Comparison of ENCODE assay signal across 8 mouse cellular contexts in genomic region chr4:53159767-53160166, GRCm38 (mm10). TPM values are rescaled to one million over a fixed set of nuclear protein-coding genes. Genes with fewer than 3 reads are reported as not detected.
DNase-seq lines count a peak whose midpoint lies in the region; ATAC-seq lines count a peak whose summit lies in the region.

Gene Abca1 (minus strand): TSS chr4:53159895.

- H3K4me1 ChIP-seq in embryonic facial prominence, embryonic 10.5 days, result peaks cover 22% of the 10 kb centered on the region
- peaks cover 15% of the 10 kb centered on the region for H3K4me1 ChIP-seq in limb, embryonic 10.5 days
- H3K4me1 ChIP-seq in midbrain, embryonic 12.5 days, result peaks cover 18% of the 10 kb centered on the region

- under 1% methylated on average over 37 of the region's 37 CpGs for WGBS in embryonic facial prominence, embryonic 10.5 days
- under 1% methylated on average over 37 of the region's 37 CpGs for WGBS in limb, embryonic 10.5 days
- under 1% methylated on average over 37 of the region's 37 CpGs for WGBS in midbrain, embryonic 12.5 days

- H3K27me3 ChIP-seq in embryonic facial prominence, embryonic 10.5 days (replicated peaks; ENCODE audit: low read depth, poor library complexity, severe bottlenecking), result peaks cover 19% of the 10 kb centered on the region
- peaks cover 8% of the 10 kb centered on the region for H3K27me3 ChIP-seq in limb, embryonic 10.5 days (ENCODE audit: low read depth, poor library complexity, severe bottlenecking)
- peaks cover 23% of the 10 kb centered on the region; the same call in 1 of the 2 replicates for H3K27me3 ChIP-seq in midbrain, embryonic 12.5 days

- H3K4me2 ChIP-seq in midbrain, embryonic 12.5 days (replicated peaks), result peak within 1 kb of the TSS; percentile 92

- no peaks in the 10 kb centered on the region for H3K36me3 ChIP-seq in embryonic facial prominence, embryonic 10.5 days (replicated peaks)
- H3K36me3 ChIP-seq in limb, embryonic 10.5 days, result no peaks in the 10 kb centered on the region
- no peaks in the 10 kb centered on the region for H3K36me3 ChIP-seq in midbrain, embryonic 12.5 days

- H3K27ac ChIP-seq in embryonic facial prominence, embryonic 10.5 days (replicated peaks), result peak within 1 kb of the TSS; percentile 78
- H3K27ac ChIP-seq in limb, embryonic 10.5 days, result peak within 1 kb of the TSS; percentile 73
- H3K27ac ChIP-seq in midbrain, embryonic 12.5 days (replicated peaks), result peak within 1 kb of the TSS; percentile 49; the same call in 1 of the 2 replicates

- H3K4me3 ChIP-seq in embryonic facial prominence, embryonic 10.5 days, result peak within 1 kb of the TSS; percentile 68
- H3K4me3 ChIP-seq in limb, embryonic 10.5 days, result peak within 1 kb of the TSS; percentile 66
- H3K4me3 ChIP-seq in midbrain, embryonic 12.5 days, result peak within 1 kb of the TSS; percentile 61

- DNase-seq in adrenal gland, postnatal 14 days, result peak; percentile 97
- peak; percentile 95 for DNase-seq in embryonic facial prominence, embryonic 10.5 days (ENCODE audit: low spot score)
- DNase-seq in heart, adult 18-20 months, result peak; percentile 96 to 97
- peak; percentile 92 for DNase-seq in kidney, adult 18-20 months
- DNase-seq in limb, embryonic 10.5 days (ENCODE audit: low spot score), result peak; percentile 94
- DNase-seq in skeletal muscle tissue, adult 2 months (ENCODE audit: low read depth, low spot score), result peak; percentile 91

- ATAC-seq in midbrain, embryonic 12.5 days (ENCODE audit: low FRiP score, low read depth), result peak; percentile 96
- ATAC-seq in erythroid progenitor cell, adult 5-6 weeks (replicated peaks; ENCODE audit: low FRiP score, poor library complexity, severe bottlenecking), result no peak

- H3K9me3 ChIP-seq in embryonic facial prominence, embryonic 10.5 days, result no peaks in the 10 kb centered on the region
- no peaks in the 10 kb centered on the region for H3K9me3 ChIP-seq in limb, embryonic 10.5 days (replicated peaks)
- H3K9me3 ChIP-seq in midbrain, embryonic 12.5 days, result no peaks in the 10 kb centered on the region

- peak within 1 kb of the TSS; percentile 63 for H3K9ac ChIP-seq in midbrain, embryonic 12.5 days (replicated peaks)

RNA-seq across cellular contexts. Expression of gene Abca1, which starts in this region (rescaled TPM):
- 164 and 209 TPM in 2 replicates for total RNA-seq in adrenal gland, postnatal 14 days (2021)
- polyA plus RNA-seq in embryonic facial prominence, embryonic 10.5 days (2016; fragmentation: Nextera tagmentation; extraction: Ambion mirVana), result 2.9 and 3.6 TPM in 2 replicates
- 10 to 100 TPM; 15.8 to 17.9 TPM for total RNA-seq in heart, adult 18-20 months (2021)
- polyA plus RNA-seq in limb, embryonic 10.5 days (2016; fragmentation: Nextera tagmentation; extraction: Ambion mirVana), result 2.3 and 3.2 TPM in 2 replicates
- polyA plus RNA-seq in midbrain, embryonic 12.5 days (2016; fragmentation: Nextera tagmentation; extraction: Ambion mirVana), result 8.8 and 9.2 TPM in 2 replicates
- 1.3 and 3.2 TPM in 2 replicates for total RNA-seq in erythroid progenitor cell, adult 5-6 weeks (2015; ENCODE audit: low replicate concordance)
- 2.8 and 4.5 TPM in 2 replicates for total RNA-seq in erythroid progenitor cell, adult 5-6 weeks (2017; ENCODE audit: low replicate concordance)
